Mouse (Mus musculus): ENCODE results near the gene Kcnc2.

- TF ChIP-seq CTCF (IDR thresholded peaks at IDR 0.05; ENCODE audit: insufficient read depth, low read depth, low read length): no peak
- TF ChIP-seq POLR2A (IDR thresholded peaks at IDR 0.05; ENCODE audit: insufficient read depth, low read depth, low read length): no peak
These were observed 152.4 kb downstream of the Kcnc2 start for GRCm38 (mm10) chr10:112423327-112423726.
